Mouse (Mus musculus) hindlimb bud, embryonic 11.5 days (tissue): ENCODE data around the gene Lrrc20.
"Not testable (repeated sequence)": the region's sequence is repeated elsewhere in the genome, so short reads cannot be mapped to it uniquely, and the experiment has no call there.

Source experiments
- DNase-seq: peaks from one replicate; pipeline ENCODE4 v3.0.0-alpha.2; 2012; ENCODE audit warnings: low read depth, low spot score; ENCODE audit errors: extremely low spot score

Gene Lrrc20

GRCm38 (mm10) chr10:61564408-61564807, 88.8 kb downstream of the Lrrc20 start:
- DNase-seq = no peak

GRCm38 (mm10) chr10:61570181-61570580, 94.6 kb downstream of the Lrrc20 start:
- no peak for DNase-seq

GRCm38 (mm10) chr10:61572126-61572525, 96.5 kb downstream of the Lrrc20 start:
- no peak for DNase-seq

- no peak for DNase-seq
Measured at GRCm38 (mm10) chr10:61576120-61576767, 100.6 kb downstream of the Lrrc20 start.

- no peak for DNase-seq
Measured at GRCm38 (mm10) chr10:61587241-61587849, 111.7 kb downstream of the Lrrc20 start.

- no peak for DNase-seq
Measured at GRCm38 (mm10) chr10:61597991-61598390, 122.4 kb downstream of the Lrrc20 start.

GRCm38 (mm10) chr10:61599556-61600114, 124.0 kb downstream of the Lrrc20 start:
- no peak for DNase-seq

- no peak for DNase-seq
Measured at GRCm38 (mm10) chr10:61602283-61603033, 126.9 kb downstream of the Lrrc20 start.

GRCm38 (mm10) chr10:61604376-61605065, 128.9 kb downstream of the Lrrc20 start:
- no peak for DNase-seq

GRCm38 (mm10) chr10:61605381-61605780, 129.8 kb downstream of the Lrrc20 start:
- not testable (repeated sequence) for DNase-seq

GRCm38 (mm10) chr10:61605851-61606250, 130.2 kb downstream of the Lrrc20 start:
- no peak for DNase-seq

- DNase-seq = no peak
Measured at GRCm38 (mm10) chr10:61608233-61608632, 132.6 kb downstream of the Lrrc20 start.

- DNase-seq = no peak
Measured at GRCm38 (mm10) chr10:61610650-61611235, 135.1 kb downstream of the Lrrc20 start.

- no peak for DNase-seq
Measured at GRCm38 (mm10) chr10:61614311-61614710, 138.7 kb downstream of the Lrrc20 start.

- no peak for DNase-seq
Measured at GRCm38 (mm10) chr10:61618528-61618927, 142.9 kb downstream of the Lrrc20 start.

GRCm38 (mm10) chr10:61621681-61622080, 146.1 kb downstream of the Lrrc20 start:
- DNase-seq = no peak

GRCm38 (mm10) chr10:61623874-61624273, 148.3 kb downstream of the Lrrc20 start:
- not testable (repeated sequence) for DNase-seq

- DNase-seq = no peak
Measured at GRCm38 (mm10) chr10:61624771-61625170, 149.2 kb downstream of the Lrrc20 start.

- no peak for DNase-seq
Measured at GRCm38 (mm10) chr10:61625381-61626257, 150.0 kb downstream of the Lrrc20 start.

- no peak for DNase-seq
Measured at GRCm38 (mm10) chr10:61626551-61626950, 150.9 kb downstream of the Lrrc20 start.
